Mouse (Mus musculus) lung, postnatal 0 days (tissue): ENCODE results near the gene Plek2. TPM values are rescaled to one million over a fixed set of nuclear protein-coding genes. Genes with fewer than 3 reads are reported as not detected.

Experiments
- ATAC-seq: fragments of 200-750 bp; cut with Nextera tagmentation; 2 replicates; pipeline ENCODE4 v1.8.0; 2017; ENCODE audit warnings: moderate library complexity
- DNase-seq: peaks from one replicate; pipeline ENCODE4 v3.0.0-alpha.2; 2016; ENCODE audit warnings: low spot score
- H3K27ac ChIP-seq: fragments of 300-500 bp; sonication (generic); 2 replicates; pipeline ENCODE4 v1.5.1; 2014; ENCODE audit warnings: antibody characterized with exemption, mild to moderate bottlenecking, low read length, mixed read lengths
- H3K27me3 ChIP-seq: fragments of 300-500 bp; sonication (generic); replicated peaks from 2 replicates; pipeline ENCODE4 v1.6.1; 2014; ENCODE audit warnings: low read length, mixed read lengths; ENCODE audit not compliant: insufficient read depth
- H3K36me3 ChIP-seq: fragments of 300-500 bp; sonication (generic); 2 replicates; pipeline ENCODE4 v1.6.1; 2014; ENCODE audit warnings: low read length, mixed read lengths; ENCODE audit not compliant: insufficient read depth
- H3K4me1 ChIP-seq: fragments of 300-500 bp; sonication (generic); 2 replicates; pipeline ENCODE4 v1.6.1; 2014; ENCODE audit warnings: antibody characterized with exemption, low read depth, low read length, mixed read lengths; ENCODE audit not compliant: insufficient read depth
- H3K4me2 ChIP-seq: fragments of 300-500 bp; sonication (generic); replicated peaks from 2 replicates; pipeline ENCODE4 v1.6.1; 2014; ENCODE audit warnings: low read depth, mild to moderate bottlenecking, low read length, moderate library complexity, mixed read lengths
- H3K4me3 ChIP-seq: fragments of 300-500 bp; sonication (generic); 2 replicates; pipeline ENCODE4 v1.5.1; 2014; ENCODE audit warnings: low read depth, low read length
- H3K9ac ChIP-seq: fragments of 300-500 bp; sonication (generic); replicated peaks from 2 replicates; pipeline ENCODE4 v1.6.1; 2014; ENCODE audit warnings: low read depth, mild to moderate bottlenecking
- H3K9me3 ChIP-seq: fragments of 300-500 bp; sonication (generic); 2 replicates; pipeline ENCODE4 v1.6.1; 2016; ENCODE audit warnings: low read length, mixed read lengths
- CTCF ChIP-seq: IDR thresholded peaks from 2 replicates; pipeline ENCODE4 v1.5.1; 2016; ENCODE audit warnings: antibody characterized with exemption, mild to moderate bottlenecking
- EP300 ChIP-seq: IDR thresholded peaks from 2 replicates; pipeline ENCODE4 v1.6.1; 2016; ENCODE audit warnings: antibody characterized with exemption, mild to moderate bottlenecking, control low read depth
- WGBS: fragments of 180-500 bp; shearing (Covaris S2); extraction: QIAGEN DNeasy Blood & Tissue Kit; methylation state at CpG from one replicate; pipeline ENCODE4 v1.1.7; 2014; 5-methylcytosine and 5-hydroxymethylcytosine counted together
- polyA plus RNA-seq: library from polyadenylated mRNA; unstranded; fragments of >200 nt; fragmentation: Nextera tagmentation; extraction: Ambion mirVana; gene quantifications from 2 replicates; pipeline ENCODE4 v1.2.1, GENCODE M21; 2015

Gene Plek2
- polyA plus RNA-seq, 1 experiment from 2014 or later = 2.6 TPM

- Histone ChIP-seq H3K4me3 (no peak overlapping the region), H3K4me1 (no peaks in the 10 kb centered on the region), H3K27me3 (no peaks in the 10 kb centered on the region), H3K4me2 (no peak overlapping the region), H3K27ac (no peak overlapping the region), H3K9ac (no peak overlapping the region), H3K36me3 (no peaks in the 10 kb centered on the region), H3K9me3 (no peaks in the 10 kb centered on the region)
- DNase-seq (no peak), ATAC-seq (no peak)
- TF ChIP-seq EP300 (no peak), CTCF (no peak)
- WGBS = 79% methylated on average over 5 of the region's 5 CpGs
Measured at GRCm38 (mm10) chr12:78901467-78901866, 5.3 kb downstream of the Plek2 start.

DNA sequence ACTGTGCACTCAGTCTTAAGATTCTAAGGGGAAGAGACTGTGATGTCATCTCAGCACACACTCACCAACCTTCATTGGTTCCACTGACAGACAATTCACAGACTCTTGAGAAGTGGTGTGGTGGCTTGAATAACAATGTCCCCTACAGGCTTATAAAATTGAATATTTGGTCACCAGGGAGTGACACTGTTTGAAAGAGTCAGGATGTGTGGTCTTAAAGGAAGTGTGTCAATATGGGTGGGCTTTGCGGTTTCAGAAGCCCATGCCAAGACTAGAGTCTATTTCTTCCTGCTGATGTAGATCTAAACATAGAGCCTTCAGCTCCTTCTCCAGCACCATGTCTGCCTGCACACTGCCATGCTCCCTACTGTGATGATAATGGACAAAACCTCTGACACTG, 8.9 kb downstream of the Plek2 start:
- Histone ChIP-seq H3K9ac (no peak overlapping the region), H3K9me3 (no peaks in the 10 kb centered on the region), H3K36me3 (no peaks in the 10 kb centered on the region), H3K27me3 (no peaks in the 10 kb centered on the region), H3K27ac (no peak overlapping the region), H3K4me1 (no peaks in the 10 kb centered on the region), H3K4me2 (no peak overlapping the region), H3K4me3 (no peak overlapping the region)
- 95% methylated on average over 1 of the region's 1 CpGs for WGBS
- ATAC-seq (no peak), DNase-seq (no peak)
- TF ChIP-seq EP300 (no peak), CTCF (no peak)

DNA sequence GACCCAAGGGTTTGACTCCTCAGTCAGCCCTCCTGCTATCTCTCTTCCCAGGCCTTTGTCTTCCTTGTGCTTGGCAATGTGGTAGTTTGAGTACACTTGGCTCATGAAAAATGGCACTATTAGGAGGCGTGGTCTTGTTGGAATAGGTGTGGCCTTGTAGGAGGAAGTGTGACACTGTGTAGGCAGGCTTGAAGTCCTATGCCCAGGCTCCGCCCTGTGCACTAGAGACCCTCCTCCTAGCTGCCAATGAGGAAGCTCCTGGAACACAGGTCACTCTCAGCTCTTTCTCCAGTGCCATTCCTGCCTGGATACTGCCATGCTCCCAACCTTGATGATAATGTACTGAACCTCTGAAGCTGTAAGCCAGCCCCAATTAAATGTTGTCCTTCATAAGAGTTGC, 15.6 kb downstream of the Plek2 start:
- peaks cover 3% of the 10 kb centered on the region; the same call in 1 of the 2 replicates for H3K4me1 ChIP-seq
- H3K27me3 ChIP-seq = no peaks in the 10 kb centered on the region
- TF ChIP-seq EP300 (no peak), CTCF (no peak)
- no peak overlapping the region for H3K4me3 ChIP-seq
- 85% methylated on average over 2 of the region's 2 CpGs for WGBS
- no peak overlapping the region for H3K9ac ChIP-seq
- no peaks in the 10 kb centered on the region for H3K9me3 ChIP-seq
- no peak overlapping the region for H3K27ac ChIP-seq
- DNase-seq = no peak
- H3K4me2 ChIP-seq = no peak overlapping the region
- peaks cover 1% of the 10 kb centered on the region; the same call in 1 of the 2 replicates for H3K36me3 ChIP-seq
- ATAC-seq = no peak

DNA sequence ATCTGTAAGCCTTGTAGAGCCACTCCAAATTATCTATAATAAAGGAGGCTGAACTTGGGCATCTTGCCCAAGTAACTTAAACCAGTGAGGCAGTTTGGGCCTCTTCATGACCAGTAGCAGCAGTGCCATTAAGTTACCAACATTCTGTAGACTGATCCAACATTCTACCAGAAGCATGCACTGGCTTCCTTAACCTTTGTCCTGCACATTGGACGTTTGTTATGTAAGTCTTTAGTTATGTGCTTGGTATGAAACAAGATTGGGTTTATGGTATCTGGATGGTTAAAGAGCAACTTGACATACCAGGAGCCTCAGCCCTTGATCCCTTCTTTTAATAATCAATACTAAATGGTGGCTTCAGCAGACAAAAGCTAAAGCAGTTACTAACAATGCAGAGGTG, 16.7 kb downstream of the Plek2 start:
- DNase-seq = no peak

GRCm38 (mm10) chr12:78874581-78874980, 32.2 kb downstream of the Plek2 start:
- no peaks in the 10 kb centered on the region for H3K27me3 ChIP-seq
- H3K4me2 ChIP-seq = no peak overlapping the region
- no peak for TF ChIP-seq EP300
- TF ChIP-seq CTCF = 0 out of 2 replicates have a peak, but pooled peaks have one; percentile 6
- no peak overlapping the region for H3K4me3 ChIP-seq
- no peaks in the 10 kb centered on the region for H3K4me1 ChIP-seq
- DNase-seq (no peak), ATAC-seq (no peak)
- 96% methylated on average over 3 of the region's 3 CpGs for WGBS
- peaks cover 15% of the 10 kb centered on the region; the same call in 1 of the 2 replicates for H3K36me3 ChIP-seq
- no peaks in the 10 kb centered on the region for H3K9me3 ChIP-seq
- no peak overlapping the region for H3K27ac ChIP-seq
- no peak overlapping the region for H3K9ac ChIP-seq

More for the DNA sequence above, 16.7 kb downstream of the Plek2 start:
- no peak overlapping the region for H3K4me2 ChIP-seq
- H3K27ac ChIP-seq = no peak overlapping the region
- peaks cover 5% of the 10 kb centered on the region; the same call in 1 of the 2 replicates for H3K36me3 ChIP-seq
- TF ChIP-seq CTCF (no peak), EP300 (no peak)
- no peak for ATAC-seq
- no peaks in the 10 kb centered on the region for H3K9me3 ChIP-seq
- H3K4me3 ChIP-seq = no peak overlapping the region
- H3K27me3 ChIP-seq = no peaks in the 10 kb centered on the region
- WGBS = 52% methylated on average over 1 of the region's 1 CpGs
- H3K4me1 ChIP-seq = peaks cover 3% of the 10 kb centered on the region; the same call in 1 of the 2 replicates
- no peak overlapping the region for H3K9ac ChIP-seq

GRCm38 (mm10) chr12:78868115-78868514, 38.6 kb downstream of the Plek2 start:
- 0 out of 2 replicates have a peak, but pooled peaks cover 6% of the 10 kb centered on the region for H3K36me3 ChIP-seq
- no peaks in the 10 kb centered on the region for H3K9me3 ChIP-seq
- no peaks in the 10 kb centered on the region for H3K4me1 ChIP-seq
- no peak for ATAC-seq
- H3K4me2 ChIP-seq = no peak overlapping the region
- H3K9ac ChIP-seq = no peak overlapping the region
- H3K4me3 ChIP-seq = no peak overlapping the region
- no peak overlapping the region for H3K27ac ChIP-seq
- peak; percentile 12 for DNase-seq
- WGBS = 93% methylated on average over 1 of the region's 1 CpGs
- no peak for TF ChIP-seq CTCF
- no peak for TF ChIP-seq EP300
- no peaks in the 10 kb centered on the region for H3K27me3 ChIP-seq

- H3K36me3 ChIP-seq = 0 out of 2 replicates have a peak, but pooled peaks cover 6% of the 10 kb centered on the region
- no peak for DNase-seq
- H3K27ac ChIP-seq = no peak overlapping the region
- WGBS = 95% methylated on average over 1 of the region's 1 CpGs
- no peaks in the 10 kb centered on the region for H3K9me3 ChIP-seq
- no peak for ATAC-seq
- no peaks in the 10 kb centered on the region for H3K4me1 ChIP-seq
- H3K9ac ChIP-seq = no peak overlapping the region
- TF ChIP-seq EP300 (no peak), CTCF (peak; percentile 58)
- H3K4me3 ChIP-seq = no peak overlapping the region
- no peak overlapping the region for H3K4me2 ChIP-seq
- H3K27me3 ChIP-seq = no peaks in the 10 kb centered on the region
Measured at GRCm38 (mm10) chr12:78865434-78865833, 41.3 kb downstream of the Plek2 start.
